Mouse (Mus musculus): ENCODE data around the gene Disc1.
A peak's percentile ranks its signal among the peaks of the same experiment; 100 is the strongest.

The Disc1 gene

GRCm38 (mm10) chr8:125174851-125175250 is 120.9 kb downstream of the Disc1 start:
- no peak for ATAC-seq (ENCODE audit: insufficient number of reproducible peaks, low FRiP score, low TSS enrichment)

GRCm38 (mm10) chr8:125175661-125176060 is 121.7 kb downstream of the Disc1 start:
- ATAC-seq (ENCODE audit: insufficient number of reproducible peaks, low FRiP score, low TSS enrichment), result no peak

- no peak for ATAC-seq (ENCODE audit: insufficient number of reproducible peaks, low FRiP score, low TSS enrichment)
These were observed 123.1 kb downstream of the Disc1 start for GRCm38 (mm10) chr8:125177091-125177490.

GRCm38 (mm10) chr8:125177958-125178357 is 124.0 kb downstream of the Disc1 start:
- ATAC-seq (ENCODE audit: insufficient number of reproducible peaks, low FRiP score, low TSS enrichment), result no peak

DNA sequence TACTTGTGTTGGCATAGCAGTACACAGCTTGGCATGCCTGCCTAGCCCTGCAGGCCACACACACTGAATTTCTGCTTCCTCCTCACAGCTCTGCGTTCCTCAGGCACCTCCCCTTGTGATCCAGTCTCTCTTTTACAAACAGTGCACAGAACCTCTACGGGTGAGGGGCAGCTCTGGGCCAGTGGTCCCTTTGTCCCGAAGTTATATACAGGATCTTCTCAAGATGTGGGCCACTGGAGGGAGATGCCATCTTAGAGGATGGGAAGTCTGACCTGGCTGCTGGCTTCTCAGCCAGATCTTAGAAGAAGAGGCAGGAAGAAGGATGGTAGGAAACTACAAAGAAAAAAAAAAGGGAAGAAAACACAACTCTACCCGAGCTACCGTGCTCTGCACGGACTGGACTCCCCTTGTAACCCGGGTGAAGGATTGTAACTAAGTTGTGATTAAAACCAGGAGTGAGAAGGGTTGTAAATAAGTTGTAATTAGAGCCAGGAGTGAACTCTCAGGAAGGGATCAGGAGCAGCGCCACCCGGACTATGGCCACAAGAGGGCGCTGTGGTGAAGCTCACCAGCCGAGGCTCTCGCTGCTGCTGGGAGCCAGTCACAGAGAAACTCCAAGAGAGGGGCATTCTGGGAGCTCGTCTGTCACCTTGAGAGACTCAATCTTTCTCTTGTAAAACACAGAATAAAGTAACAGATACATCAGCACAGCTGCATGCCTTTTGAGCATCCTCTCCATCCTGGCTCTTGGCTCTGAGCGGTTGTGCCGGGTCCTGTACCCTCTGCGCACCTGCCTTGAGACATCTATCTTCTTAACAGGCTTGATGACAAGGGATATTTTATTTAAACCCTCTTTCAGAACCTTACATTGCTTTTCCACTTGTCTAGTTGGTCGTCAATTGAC is 129.8 kb downstream of the Disc1 start:
- peak; percentile 78; the same call in 1 of the 2 replicates for ATAC-seq (ENCODE audit: insufficient number of reproducible peaks, low FRiP score, low TSS enrichment)

- no peak for ATAC-seq (ENCODE audit: insufficient number of reproducible peaks, low FRiP score, low TSS enrichment)
These were observed 130.4 kb downstream of the Disc1 start for GRCm38 (mm10) chr8:125184452-125184817.

- no peak for ATAC-seq (ENCODE audit: insufficient number of reproducible peaks, low FRiP score, low TSS enrichment)
These were observed 130.9 kb downstream of the Disc1 start for GRCm38 (mm10) chr8:125184881-125185280.

GRCm38 (mm10) chr8:125187044-125187443 is 133.0 kb downstream of the Disc1 start:
- no peak for ATAC-seq (ENCODE audit: insufficient number of reproducible peaks, low FRiP score, low TSS enrichment)

DNA sequence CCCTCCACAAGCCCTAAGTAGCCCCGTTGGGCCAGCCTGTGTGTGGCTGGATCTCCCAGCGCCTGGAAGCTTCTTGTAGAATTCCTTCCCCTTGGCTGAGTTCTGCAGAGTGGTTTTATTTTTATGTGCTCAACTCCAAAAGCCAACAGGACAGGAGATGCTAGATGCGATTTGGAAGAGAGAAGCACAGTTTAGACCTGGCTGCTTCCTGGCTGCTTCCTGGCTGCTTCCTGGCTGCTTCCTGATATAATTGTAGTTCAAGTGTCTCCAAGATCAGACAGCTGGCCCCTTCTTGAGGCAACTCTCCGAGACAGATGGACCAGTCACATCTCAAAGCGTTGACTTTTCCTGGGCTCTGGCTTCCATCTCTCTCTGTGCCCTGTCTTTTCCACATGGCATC is 139.7 kb downstream of the Disc1 start:
- no peak for ATAC-seq (ENCODE audit: insufficient number of reproducible peaks, low FRiP score, low TSS enrichment)

GRCm38 (mm10) chr8:125195121-125195520 is 141.1 kb downstream of the Disc1 start:
- ATAC-seq (ENCODE audit: insufficient number of reproducible peaks, low FRiP score, low TSS enrichment), result no peak

DNA sequence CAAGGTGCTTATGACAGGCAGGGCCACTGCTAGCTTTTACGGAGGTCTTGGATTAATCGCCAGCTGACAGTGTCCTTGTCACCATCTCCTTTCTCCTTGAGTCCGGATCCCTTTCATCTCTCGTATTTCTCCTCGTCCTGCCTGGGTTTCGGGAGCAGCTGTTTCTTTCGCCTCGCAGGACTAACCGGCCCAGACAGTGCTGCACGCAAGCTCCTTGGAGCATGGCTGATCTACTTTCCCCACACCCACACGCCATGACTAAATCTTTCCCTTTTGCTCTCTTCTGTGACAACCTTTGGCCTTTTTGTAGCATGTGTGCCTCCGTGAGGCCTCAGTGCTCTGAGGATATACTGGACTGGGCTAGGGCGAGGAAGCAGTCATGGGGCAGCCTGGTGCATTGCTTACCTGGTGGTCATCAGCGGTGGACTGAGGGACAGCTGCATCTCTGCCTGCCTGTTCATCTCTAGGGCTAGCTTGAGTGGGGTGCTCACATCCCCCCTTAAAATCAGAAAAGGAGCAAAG is 142.6 kb downstream of the Disc1 start:
- ATAC-seq (ENCODE audit: insufficient number of reproducible peaks, low FRiP score, low TSS enrichment), result no peak

DNA sequence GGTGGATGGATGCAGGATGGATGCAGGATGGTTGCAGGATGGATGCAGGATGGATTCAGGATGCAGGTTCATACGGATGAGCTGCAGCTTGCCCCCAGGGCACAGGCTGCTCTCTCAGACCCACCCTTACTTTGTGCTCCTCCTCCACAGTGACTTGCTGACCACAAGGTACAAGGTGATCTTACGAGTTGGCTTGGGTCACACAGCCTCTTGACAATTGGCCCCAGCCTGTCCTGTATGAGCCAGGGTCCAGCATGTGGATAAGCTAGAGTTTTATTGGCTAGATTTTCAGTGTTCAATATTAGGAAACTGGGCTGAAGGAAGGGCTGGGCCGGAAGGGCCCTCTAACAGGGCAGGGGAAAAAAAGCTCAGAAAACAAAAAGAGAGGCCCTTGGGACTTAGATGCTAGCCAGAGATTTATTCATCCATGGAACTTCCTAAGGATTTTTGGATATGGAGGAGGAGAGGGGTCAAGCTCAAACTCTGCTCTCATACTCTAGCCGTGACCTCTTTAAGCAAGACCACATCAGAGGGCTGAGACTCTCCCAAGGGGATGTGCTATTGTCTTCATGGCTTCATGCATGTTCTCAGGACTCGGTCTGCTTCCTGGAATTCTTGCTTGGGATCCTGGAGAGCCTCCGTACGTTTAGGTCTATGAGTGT is 143.5 kb downstream of the Disc1 start:
- ATAC-seq (ENCODE audit: insufficient number of reproducible peaks, low FRiP score, low TSS enrichment), result no peak

DNA sequence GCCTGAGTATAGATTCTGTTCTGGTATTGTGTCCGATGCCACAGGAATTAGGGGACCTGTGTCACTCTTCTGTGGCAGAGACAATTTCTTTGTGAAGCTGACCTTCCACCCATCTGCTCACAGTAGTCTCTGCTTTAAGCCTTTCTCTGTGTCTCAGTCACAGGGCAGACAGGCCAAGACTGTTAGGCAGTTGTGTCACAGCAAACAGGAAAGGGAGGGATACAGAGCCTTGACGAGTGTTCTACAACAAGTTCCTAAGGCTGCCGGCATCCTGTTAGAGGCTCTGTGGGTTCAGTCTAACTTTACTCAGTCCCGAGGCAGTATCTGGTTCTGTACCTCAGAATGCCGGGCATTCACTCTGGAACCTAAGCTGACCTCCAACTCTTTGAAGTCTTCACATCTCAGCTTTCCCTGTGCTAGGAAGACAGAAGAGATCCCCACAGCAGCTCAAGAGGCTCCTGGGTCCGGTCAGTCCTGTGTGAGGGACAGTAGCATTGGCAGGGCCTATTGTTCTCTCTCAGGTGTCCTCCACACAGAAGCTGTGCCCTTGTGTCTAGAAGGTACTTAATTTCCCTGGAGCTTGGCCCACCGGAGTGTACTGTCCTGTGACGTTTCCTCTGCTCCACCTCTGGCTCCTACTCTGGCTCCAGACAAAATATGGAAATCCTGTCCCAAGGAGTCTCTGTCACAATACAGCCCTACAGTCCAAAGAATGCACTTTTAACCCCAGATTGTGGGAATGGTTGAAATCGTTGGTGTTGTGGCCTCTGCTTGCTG is 144.6 kb downstream of the Disc1 start:
- no peak for ATAC-seq (ENCODE audit: insufficient number of reproducible peaks, low FRiP score, low TSS enrichment)

- ATAC-seq (ENCODE audit: insufficient number of reproducible peaks, low FRiP score, low TSS enrichment), result no peak
These were observed 145.4 kb downstream of the Disc1 start for GRCm38 (mm10) chr8:125199197-125199939.

DNA sequence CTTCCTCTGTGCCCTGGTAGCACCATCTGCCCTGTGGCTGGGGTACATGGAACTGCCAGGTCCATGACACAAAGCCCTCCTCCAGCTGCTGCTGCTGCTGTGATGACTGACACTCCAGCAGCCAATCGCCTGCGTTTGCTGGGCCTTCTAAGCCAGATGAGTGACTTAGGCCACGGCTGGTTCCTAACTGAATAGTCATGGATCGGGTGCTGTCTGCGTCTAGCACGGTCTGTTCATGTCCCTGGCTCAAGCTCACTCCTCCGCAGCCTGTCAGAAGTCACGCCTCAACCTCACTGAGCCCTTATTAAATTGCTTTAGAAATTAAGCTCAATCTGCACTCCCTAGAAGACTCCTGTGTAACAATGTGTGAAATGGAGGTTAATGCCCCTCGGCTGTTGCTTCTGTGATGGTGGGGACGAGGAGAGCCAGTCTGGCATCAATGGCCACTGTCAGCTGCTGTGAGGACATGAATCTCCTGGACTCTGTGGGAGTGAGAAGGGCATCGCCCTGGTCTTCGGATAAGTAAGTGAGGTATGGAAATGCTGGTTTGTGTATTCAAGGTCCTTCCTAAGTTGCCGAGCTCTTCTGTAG is 146.4 kb downstream of the Disc1 start:
- ATAC-seq (ENCODE audit: insufficient number of reproducible peaks, low FRiP score, low TSS enrichment), result no peak

DNA sequence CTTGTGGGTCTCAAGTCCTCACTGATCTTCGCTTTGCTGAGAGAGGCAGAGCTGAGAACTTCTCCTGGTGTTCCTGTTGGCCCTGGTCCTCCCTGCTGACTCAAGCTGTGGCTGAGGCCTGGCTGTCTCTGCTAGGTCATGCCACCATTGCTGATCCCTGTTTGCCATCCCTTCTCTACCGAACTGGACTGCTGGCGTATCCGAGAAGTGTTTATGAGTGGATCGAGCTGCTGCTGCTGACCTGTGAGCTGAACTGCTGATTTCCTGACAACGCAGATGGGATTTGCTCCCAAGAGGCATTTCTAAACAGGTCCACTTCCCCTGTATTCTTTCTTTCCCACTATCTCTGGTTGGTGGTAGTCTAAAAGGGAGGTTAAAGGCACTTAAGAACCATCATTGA is 147.7 kb downstream of the Disc1 start:
- no peak for ATAC-seq (ENCODE audit: insufficient number of reproducible peaks, low FRiP score, low TSS enrichment)

GRCm38 (mm10) chr8:125203016-125203415 is 149.0 kb downstream of the Disc1 start:
- ATAC-seq (ENCODE audit: insufficient number of reproducible peaks, low FRiP score, low TSS enrichment), result no peak

DNA sequence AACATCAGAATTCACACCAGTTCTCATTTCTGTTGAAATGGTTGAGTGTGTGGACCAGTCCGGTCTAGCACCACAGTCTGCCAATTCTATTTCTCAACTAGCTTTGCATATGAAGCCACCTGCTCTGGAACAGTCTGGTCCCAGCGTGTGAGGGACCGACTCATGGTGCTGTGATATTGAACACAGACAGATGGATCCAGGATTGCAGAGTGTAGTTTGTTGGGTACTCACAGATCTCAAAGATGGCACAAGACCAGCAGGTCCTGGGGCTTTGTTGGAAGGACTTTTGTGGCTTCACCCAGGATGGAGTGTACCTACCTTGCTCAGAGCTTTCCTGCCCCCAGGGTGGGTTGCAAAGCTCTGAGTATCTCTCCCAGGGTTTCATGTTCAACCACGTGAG is 151.6 kb downstream of the Disc1 start:
- ATAC-seq (ENCODE audit: insufficient number of reproducible peaks, low FRiP score, low TSS enrichment), result no peak

GRCm38 (mm10) chr8:125206391-125206790 is 152.4 kb downstream of the Disc1 start:
- ATAC-seq (ENCODE audit: insufficient number of reproducible peaks, low FRiP score, low TSS enrichment), result no peak

DNA sequence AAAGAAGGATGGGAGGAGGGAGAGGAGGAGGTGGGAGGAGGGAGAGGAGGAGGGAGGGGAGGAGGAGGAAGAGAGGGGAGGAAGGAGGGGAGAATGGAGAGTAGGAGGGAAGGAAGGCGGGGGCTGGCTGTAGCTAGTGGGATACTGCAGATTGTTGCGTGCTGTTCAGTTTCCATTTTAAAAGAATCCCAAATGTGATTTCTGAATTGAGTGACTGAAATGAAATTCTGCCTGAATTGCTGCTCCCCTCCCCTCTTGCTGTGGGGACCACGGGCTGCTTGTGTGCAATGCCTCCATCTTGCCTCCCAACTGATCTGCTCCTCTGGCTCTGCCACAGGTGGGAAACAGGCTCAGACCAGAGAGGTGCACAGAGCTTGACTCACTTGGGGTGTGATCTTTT is 153.0 kb downstream of the Disc1 start:
- no peak for ATAC-seq (ENCODE audit: insufficient number of reproducible peaks, low FRiP score, low TSS enrichment)
